In genomic region chr14:28510341-28511028, GRCm38 (mm10) we compare ENCODE assay signal across 7 mouse cellular contexts. TPM values are rescaled to one million over a fixed set of nuclear protein-coding genes. Genes with fewer than 3 reads are reported as not detected.
DNase-seq lines count a peak whose midpoint lies in the region; ATAC-seq lines count a peak whose summit lies in the region.

No protein-coding gene starts in this region.

- peak overlapping the region; percentile 69 for H3K9ac ChIP-seq in hindbrain, embryonic 11.5 days (ENCODE audit: low read depth, low read length)
- H3K9ac ChIP-seq in liver, embryonic 13.5 days: no peak overlapping the region

- H3K4me3 ChIP-seq in forebrain, embryonic 10.5 days: peak overlapping the region; percentile 72
- H3K4me3 ChIP-seq in hindbrain, embryonic 11.5 days (ENCODE audit: low read depth, low read length): peak overlapping the region; percentile 78
- H3K4me3 ChIP-seq in liver, embryonic 13.5 days (replicated peaks): peak overlapping the region; percentile 18; the same call in 1 of the 2 replicates

- H3K4me2 ChIP-seq in hindbrain, embryonic 11.5 days (replicated peaks; ENCODE audit: low read depth, low read length): peak overlapping the region; percentile 87
- peak overlapping the region; percentile 17 for H3K4me2 ChIP-seq in liver, embryonic 13.5 days

- no peaks in the 10 kb centered on the region for H3K9me3 ChIP-seq in forebrain, embryonic 10.5 days
- H3K9me3 ChIP-seq in hindbrain, embryonic 11.5 days (ENCODE audit: control insufficient read depth, low read length): no peaks in the 10 kb centered on the region
- H3K9me3 ChIP-seq in liver, embryonic 13.5 days (replicated peaks): no peaks in the 10 kb centered on the region

- under 1% methylated on average over 29 of the region's 29 CpGs for WGBS in forebrain, embryonic 10.5 days
- WGBS in hindbrain, embryonic 11.5 days: 1% methylated on average over 29 of the region's 29 CpGs
- WGBS in liver, embryonic 13.5 days (ENCODE audit: insufficient replicate concordance): 2% methylated on average over 29 of the region's 29 CpGs

- peaks cover 83% of the 10 kb centered on the region for H3K4me1 ChIP-seq in forebrain, embryonic 10.5 days
- H3K4me1 ChIP-seq in hindbrain, embryonic 11.5 days (replicated peaks; ENCODE audit: control insufficient read depth, insufficient read depth, low read length): peaks cover 13% of the 10 kb centered on the region
- peaks cover 6% of the 10 kb centered on the region; the same call in 1 of the 2 replicates for H3K4me1 ChIP-seq in liver, embryonic 13.5 days (replicated peaks)

- peak; percentile 5; the same call in 1 of the 2 replicates for ATAC-seq in hindbrain, embryonic 11.5 days (ENCODE audit: low FRiP score)
- ATAC-seq in liver, embryonic 13.5 days (ENCODE audit: low read depth): no peak
- no peak for ATAC-seq in megakaryocyte progenitor cell, adult 5-6 weeks (replicated peaks; ENCODE audit: poor library complexity)

- peak overlapping the region; percentile 86 for H3K27ac ChIP-seq in forebrain, embryonic 10.5 days
- H3K27ac ChIP-seq in hindbrain, embryonic 11.5 days (ENCODE audit: low read depth, low read length): peak overlapping the region; percentile 88
- no peak overlapping the region for H3K27ac ChIP-seq in liver, embryonic 13.5 days

- peaks cover 95% of the 10 kb centered on the region for H3K27me3 ChIP-seq in forebrain, embryonic 10.5 days (ENCODE audit: poor library complexity, severe bottlenecking)
- peaks cover 4% of the 10 kb centered on the region for H3K27me3 ChIP-seq in hindbrain, embryonic 11.5 days (ENCODE audit: control insufficient read depth, insufficient read depth, low read length)
- H3K27me3 ChIP-seq in liver, embryonic 13.5 days: peaks cover 91% of the 10 kb centered on the region

- peak; percentile 17 to 55 for DNase-seq in urinary bladder, adult 18-20 months (ENCODE audit: low spot score in 2 of 2)
- DNase-seq in urinary bladder, adult 2 months (ENCODE audit: low spot score): no peak
- peak; percentile 75 for DNase-seq in forebrain, embryonic 10.5 days (ENCODE audit: extremely low spot score, low spot score)
- peak; percentile 76 for DNase-seq in hindbrain, embryonic 11.5 days (ENCODE audit: low spot score)
- no peak for DNase-seq in liver, embryonic 13.5 days
- DNase-seq in right cerebral cortex, postnatal 4 days: peak; percentile 35

- H3K36me3 ChIP-seq in forebrain, embryonic 10.5 days (replicated peaks): peaks cover 11% of the 10 kb centered on the region
- H3K36me3 ChIP-seq in hindbrain, embryonic 11.5 days (ENCODE audit: control insufficient read depth, insufficient read depth, low read length): no peaks in the 10 kb centered on the region
- H3K36me3 ChIP-seq in liver, embryonic 13.5 days: no peaks in the 10 kb centered on the region

RNA-seq across cellular contexts. Expression of gene Wnt5a, which starts 5.9 kb away (rescaled TPM):
- polyA plus RNA-seq in urinary bladder, adult 2 months (2012; rRNA removed): 64.0 and 69.0 TPM in 2 replicates
- polyA plus RNA-seq in forebrain, embryonic 10.5 days (2016; fragmentation: Nextera tagmentation; extraction: Ambion mirVana): 18.1 and 24.1 TPM in 2 replicates
- polyA plus RNA-seq in hindbrain, embryonic 11.5 days (2014; fragmentation: Nextera tagmentation; extraction: Ambion mirVana): 49.1 and 49.6 TPM in 2 replicates
- 0.20 and 0.36 TPM in 2 replicates for polyA plus RNA-seq in liver, embryonic 13.5 days (2015; fragmentation: Nextera tagmentation; extraction: Ambion mirVana)
- total RNA-seq in megakaryocyte progenitor cell, adult 5-6 weeks (2015): not detected in 2 replicates
- total RNA-seq in megakaryocyte progenitor cell, adult 5-6 weeks (2017): not detected in 2 replicates

Comparison
In these comparisons a context has a peak if more than half of its experiments do, and no peak if none do; other contexts are left out.
1. DNase-seq: peak in urinary bladder, adult 18-20 months (2 of 2), forebrain, embryonic 10.5 days (single experiment), hindbrain, embryonic 11.5 days (single experiment) and right cerebral cortex, postnatal 4 days (single experiment); none in urinary bladder, adult 2 months (single experiment) and liver, embryonic 13.5 days (single experiment).
2. H3K4me3 ChIP-seq: peak in every context shown above with its lines; median percentile 78 in hindbrain, embryonic 11.5 days; 72 in forebrain, embryonic 10.5 days; 18 in liver, embryonic 13.5 days.
3. RNA of gene Wnt5a, which starts 5.9 kb away (polyA plus RNA-seq): 64.0 to 69.0 TPM in urinary bladder, adult 2 months, 49.1 to 49.6 TPM in hindbrain, embryonic 11.5 days and 18.1 to 24.1 TPM in forebrain, embryonic 10.5 days; 0.20 to 0.36 TPM in liver, embryonic 13.5 days; every median in the first group is over 10 times any median in the second.